Mouse (Mus musculus) liver, embryonic 11.5 days (tissue): ENCODE data around the gene Slc35e3. TPM values are rescaled to one million over a fixed set of nuclear protein-coding genes. Genes with fewer than 3 reads are reported as not detected.
"Not testable (repeated sequence)": the region's sequence is repeated elsewhere in the genome, so short reads cannot be mapped to it uniquely, and the experiment has no call there.

ENCODE experiments used
- ATAC-seq: fragments of 200-750 bp; cut with Nextera tagmentation; replicated peaks from 2 replicates; pipeline ENCODE4 v1.8.0; 2017; ENCODE audit warnings: moderate number of reproducible peaks, mild to moderate bottlenecking, moderate TSS enrichment, moderate library complexity; ENCODE audit not compliant: low FRiP score
- DNase-seq: peaks from one replicate; pipeline ENCODE4 v3.0.0-alpha.2; 2017; ENCODE audit warnings: low spot score
- H3K27ac ChIP-seq: fragments of 300-500 bp; sonication (generic); 2 replicates; pipeline ENCODE4 v1.5.1; 2014; ENCODE audit warnings: mild to moderate bottlenecking, low read depth, low read length, control low read depth
- H3K27me3 ChIP-seq: fragments of 300-500 bp; sonication (generic); replicated peaks from 2 replicates; pipeline ENCODE4 v1.6.1; 2014; ENCODE audit warnings: low read length, mixed read lengths; ENCODE audit not compliant: control insufficient read depth, insufficient read depth
- H3K36me3 ChIP-seq: fragments of 300-500 bp; sonication (generic); 2 replicates; pipeline ENCODE4 v1.6.1; 2014; ENCODE audit warnings: mild to moderate bottlenecking, low read length, moderate library complexity, mixed read lengths; ENCODE audit not compliant: control insufficient read depth, insufficient read depth
- H3K4me1 ChIP-seq: fragments of 300-500 bp; sonication (generic); replicated peaks from 2 replicates; pipeline ENCODE4 v1.6.1; 2014; ENCODE audit warnings: low read length, mixed read lengths; ENCODE audit not compliant: control insufficient read depth, insufficient read depth
- H3K4me2 ChIP-seq: fragments of 300-500 bp; sonication (generic); 2 replicates; pipeline ENCODE4 v1.6.1; 2014; ENCODE audit warnings: mild to moderate bottlenecking, control low read depth, moderate library complexity
- H3K4me3 ChIP-seq: fragments of 300-500 bp; sonication (generic); 2 replicates; pipeline ENCODE4 v1.5.1; 2014; ENCODE audit warnings: low read depth, low read length, control low read depth
- H3K9ac ChIP-seq: fragments of 300-500 bp; sonication (generic); 2 replicates; pipeline ENCODE4 v1.6.1; 2014; ENCODE audit warnings: low read depth, low read length, control low read depth
- H3K9me3 ChIP-seq: fragments of 300-500 bp; sonication (generic); 2 replicates; pipeline ENCODE4 v1.6.1; 2016; ENCODE audit warnings: low read length, inconsistent platforms, mixed read lengths; ENCODE audit not compliant: control insufficient read depth
- WGBS: fragments of 180-500 bp; shearing (Covaris S2); extraction: QIAGEN DNeasy Blood & Tissue Kit; methylation state at CpG from one replicate; pipeline ENCODE4 v1.1.7; 2014; 5-methylcytosine and 5-hydroxymethylcytosine counted together
- polyA plus RNA-seq: library from polyadenylated mRNA; unstranded; fragments of >200 nt; fragmentation: Nextera tagmentation; extraction: Ambion mirVana; gene quantifications from 2 replicates; pipeline ENCODE4 v1.2.1, GENCODE M21; 2014

The Slc35e3 gene
- polyA plus RNA-seq, 1 experiment from 2014 or later = 7.2 TPM

- H3K4me3 ChIP-seq, DNase-seq, H3K9ac ChIP-seq, H3K4me2 ChIP-seq, H3K27ac ChIP-seq, H3K36me3 ChIP-seq, H3K9me3 ChIP-seq, ATAC-seq, H3K27me3 ChIP-seq: not testable (repeated sequence)
- 65% methylated on average over 9 of the region's 10 CpGs for WGBS
- H3K4me1 ChIP-seq = peaks cover 29% of the 10 kb centered on the region
Observed at GRCm38 (mm10) chr10:117734104-117734852, 11.9 kb downstream of the Slc35e3 start.

- H3K27me3 ChIP-seq, DNase-seq, H3K4me3 ChIP-seq, ATAC-seq, H3K9me3 ChIP-seq, H3K9ac ChIP-seq, H3K36me3 ChIP-seq, H3K27ac ChIP-seq, H3K4me2 ChIP-seq: not testable (repeated sequence)
- WGBS = 24% methylated on average over 8 of the region's 8 CpGs
- H3K4me1 ChIP-seq = peaks cover 28% of the 10 kb centered on the region
Observed at GRCm38 (mm10) chr10:117733626-117734025, 12.5 kb downstream of the Slc35e3 start.

- DNase-seq (no peak), ATAC-seq (no peak)
- Histone ChIP-seq H3K4me3 (no peak overlapping the region), H3K36me3 (no peaks in the 10 kb centered on the region), H3K27ac (peak overlapping the region; percentile 2; the same call in 1 of the 2 replicates), H3K27me3 (no peaks in the 10 kb centered on the region), H3K9ac (no peak overlapping the region), H3K4me1 (peaks cover 26% of the 10 kb centered on the region), H3K9me3 (no peaks in the 10 kb centered on the region), H3K4me2 (peak overlapping the region; percentile 36)
- 59% methylated on average over 14 of the region's 14 CpGs for WGBS
Observed at GRCm38 (mm10) chr10:117732962-117733592, 13.1 kb downstream of the Slc35e3 start.

- 39% methylated on average over 5 of the region's 5 CpGs for WGBS
- Histone ChIP-seq H3K4me2 (peak overlapping the region; percentile 36; the same call in 1 of the 2 replicates), H3K36me3 (no peaks in the 10 kb centered on the region), H3K27ac (peak overlapping the region; percentile 72), H3K27me3 (no peaks in the 10 kb centered on the region), H3K9ac (no peak overlapping the region), H3K9me3 (no peaks in the 10 kb centered on the region), H3K4me3 (no peak overlapping the region), H3K4me1 (peaks cover 26% of the 10 kb centered on the region)
- ATAC-seq (peak; percentile 96), DNase-seq (no peak)
Observed at GRCm38 (mm10) chr10:117732184-117732583, 14.0 kb downstream of the Slc35e3 start.

- DNase-seq (peak; percentile 46), ATAC-seq (peak; percentile 65)
- Histone ChIP-seq H3K4me1 (peaks cover 26% of the 10 kb centered on the region), H3K27me3 (no peaks in the 10 kb centered on the region), H3K36me3 (no peaks in the 10 kb centered on the region), H3K9me3 (no peaks in the 10 kb centered on the region), H3K9ac (no peak overlapping the region), H3K4me3 (no peak overlapping the region), H3K4me2 (peak overlapping the region; percentile 47), H3K27ac (peak overlapping the region; percentile 72)
- 40% methylated on average over 14 of the region's 15 CpGs for WGBS
Observed at GRCm38 (mm10) chr10:117731244-117732101, 14.7 kb downstream of the Slc35e3 start.

GRCm38 (mm10) chr10:117730637-117731203 is 15.4 kb downstream of the Slc35e3 start:
- Histone ChIP-seq H3K4me2 (no peak overlapping the region), H3K4me1 (peaks cover 26% of the 10 kb centered on the region), H3K4me3 (no peak overlapping the region), H3K27me3 (no peaks in the 10 kb centered on the region), H3K9ac (no peak overlapping the region), H3K9me3 (no peaks in the 10 kb centered on the region), H3K27ac (no peak overlapping the region), H3K36me3 (no peaks in the 10 kb centered on the region)
- ATAC-seq = no peak
- 89% methylated on average over 12 of the region's 12 CpGs for WGBS
- DNase-seq = no peak

GRCm38 (mm10) chr10:117730140-117730539 is 16.0 kb downstream of the Slc35e3 start:
- Histone ChIP-seq H3K4me2 (no peak overlapping the region), H3K4me1 (peaks cover 26% of the 10 kb centered on the region), H3K4me3 (no peak overlapping the region), H3K36me3 (no peaks in the 10 kb centered on the region), H3K9me3 (no peaks in the 10 kb centered on the region), H3K27me3 (no peaks in the 10 kb centered on the region), H3K9ac (no peak overlapping the region), H3K27ac (no peak overlapping the region)
- 94% methylated on average over 7 of the region's 7 CpGs for WGBS
- ATAC-seq (no peak), DNase-seq (no peak)

- WGBS = 66% methylated on average over 11 of the region's 11 CpGs
- Histone ChIP-seq H3K9me3 (no peaks in the 10 kb centered on the region), H3K27me3 (no peaks in the 10 kb centered on the region), H3K27ac (no peak overlapping the region), H3K36me3 (no peaks in the 10 kb centered on the region), H3K9ac (no peak overlapping the region), H3K4me2 (no peak overlapping the region), H3K4me3 (no peak overlapping the region), H3K4me1 (peaks cover 26% of the 10 kb centered on the region)
- DNase-seq = no peak
- ATAC-seq = no peak
Observed at GRCm38 (mm10) chr10:117729139-117729814, 16.9 kb downstream of the Slc35e3 start.
